Mouse (Mus musculus) skeletal muscle tissue, adult 2 months (tissue): ENCODE results near the gene Pcolce.

Source experiments
- DNase-seq: peaks from one replicate; pipeline ENCODE4 v3.0.0-alpha.2; 2012; ENCODE audit warnings: low read depth, low spot score

The Pcolce gene

GRCm38 (mm10) chr5:137613550-137613949 is at the start of gene Pcolce:
Gene Pcolce, minus strand, starts transcription at chr5:137613784.
- DNase-seq: no peak

GRCm38 (mm10) chr5:137663057-137663456 is 49.5 kb upstream of the Pcolce start:
- no peak for DNase-seq

- peak; percentile 85 for DNase-seq
Observed at GRCm38 (mm10) chr5:137660064-137660688, 46.6 kb upstream of the Pcolce start.

GRCm38 (mm10) chr5:137656977-137657376 is 43.4 kb upstream of the Pcolce start:
- DNase-seq: peak; percentile 65

- no peak for DNase-seq
Observed at GRCm38 (mm10) chr5:137654746-137655145, 41.2 kb upstream of the Pcolce start.

GRCm38 (mm10) chr5:137653366-137653765 is 39.8 kb upstream of the Pcolce start:
- DNase-seq: no peak

GRCm38 (mm10) chr5:137652474-137652873 is 38.9 kb upstream of the Pcolce start:
- peak; percentile 69 for DNase-seq

- peak; percentile 54 for DNase-seq
Observed at GRCm38 (mm10) chr5:137649669-137650571, 36.3 kb upstream of the Pcolce start.

GRCm38 (mm10) chr5:137649251-137649650 is 35.7 kb upstream of the Pcolce start:
- DNase-seq: no peak

- no peak for DNase-seq
Observed at GRCm38 (mm10) chr5:137647827-137648601, 34.4 kb upstream of the Pcolce start.

- DNase-seq: peak; percentile 57
Observed at GRCm38 (mm10) chr5:137645652-137646091, 32.1 kb upstream of the Pcolce start, which contains the start of gene Irs3. Gene Irs3, minus strand, starts transcription at chr5:137645714.

- DNase-seq: no peak
Observed at GRCm38 (mm10) chr5:137645091-137645651, 31.6 kb upstream of the Pcolce start.

- DNase-seq: no peak
Observed at GRCm38 (mm10) chr5:137644484-137644883, 30.9 kb upstream of the Pcolce start.

GRCm38 (mm10) chr5:137642886-137643285 is 29.3 kb upstream of the Pcolce start:
- DNase-seq: no peak

- DNase-seq: no peak
Observed at GRCm38 (mm10) chr5:137641054-137641453, 27.5 kb upstream of the Pcolce start, which contains the start of gene Sap25. Gene Sap25, plus strand, starts transcription at chr5:137641334.

GRCm38 (mm10) chr5:137639472-137639871 is 25.9 kb upstream of the Pcolce start:
- no peak for DNase-seq

GRCm38 (mm10) chr5:137633397-137634084 is 20.0 kb upstream of the Pcolce start:
- DNase-seq: no peak

GRCm38 (mm10) chr5:137631591-137631990 is 18.0 kb upstream of the Pcolce start:
- no peak for DNase-seq

GRCm38 (mm10) chr5:137631171-137631570 is 17.6 kb upstream of the Pcolce start:
- DNase-seq: no peak

- no peak for DNase-seq
Observed at GRCm38 (mm10) chr5:137630602-137631001, 17.0 kb upstream of the Pcolce start.
